Mouse (Mus musculus) MEL (cell line): ENCODE measurements around the gene Brdt. TPM values are rescaled to one million over a fixed set of nuclear protein-coding genes. Genes with fewer than 3 reads are reported as not detected.

ENCODE experiments used
- DNase-seq: peaks from one replicate; pipeline ENCODE4 v3.0.0; 2011; ENCODE audit warnings: low read depth, low spot score
- H3K27ac ChIP-seq: 2 replicates; pipeline ENCODE4 v1.5.1; 2012; ENCODE audit warnings: low read depth, mild to moderate bottlenecking, control low read depth, low read length, moderate library complexity; ENCODE audit not compliant: control insufficient read depth
- H3K27me3 ChIP-seq, 2 experiments: fragments of 150-350 bp in 1 of 2; sonication (generic) in 1 of 2; 2 replicates each; pipeline ENCODE4 v1.6.1; 2012; ENCODE audit warnings: low read length in 2 of 2, mild to moderate bottlenecking in 2 of 2, improper control_type of control experiment in 1 of 2, moderate library complexity in 1 of 2; ENCODE audit not compliant: insufficient read depth in 2 of 2, control insufficient read depth in 1 of 2
- H3K36me3 ChIP-seq, 2 experiments: 2 replicates each; pipeline ENCODE4 v1.6.1; 2012 to 2014; ENCODE audit warnings: low read length in 2 of 2, improper control_type of control experiment in 1 of 2, inconsistent platforms in 1 of 2, mild to moderate bottlenecking in 1 of 2; ENCODE audit not compliant: insufficient read depth in 2 of 2, control insufficient read depth in 1 of 2
- H3K4me1 ChIP-seq, 2 experiments: fragments of 150-350 bp in 1 of 2; sonication (generic) in 1 of 2; 2 replicates each; pipeline ENCODE4 v1.6.1; 2012; ENCODE audit warnings: low read length in 2 of 2, improper control_type of control experiment in 1 of 2, mild to moderate bottlenecking in 1 of 2; ENCODE audit not compliant: insufficient read depth in 2 of 2, control insufficient read depth in 1 of 2
- H3K4me3 ChIP-seq, 2 experiments: fragments of 150-350 bp in 1 of 2; sonication (generic) in 1 of 2; 2 replicates each; pipeline ENCODE4 v1.5.1; 2012; ENCODE audit warnings: low read depth in 2 of 2, low read length in 2 of 2, mild to moderate bottlenecking in 2 of 2, moderate library complexity in 2 of 2, control low read depth in 1 of 2, improper control_type of control experiment in 1 of 2; ENCODE audit not compliant: control insufficient read depth in 1 of 2, insufficient read depth in 1 of 2
- H3K79me2 ChIP-seq: 2 replicates; pipeline ENCODE4 v1.6.1; 2012; ENCODE audit warnings: mild to moderate bottlenecking, low read length, moderate library complexity; ENCODE audit not compliant: control insufficient read depth, poor library complexity, insufficient read depth
- H3K9ac ChIP-seq: 2 replicates; pipeline ENCODE4 v1.6.1; 2012; ENCODE audit warnings: low read depth, mild to moderate bottlenecking, control low read depth, low read length, moderate library complexity; ENCODE audit not compliant: control insufficient read depth, poor library complexity, severe bottlenecking
- H3K9me3 ChIP-seq: fragments of 150-350 bp; sonication (generic); replicated peaks from 2 replicates; pipeline ENCODE4 v1.6.1; 2012; ENCODE audit warnings: mild to moderate bottlenecking, low read length, improper control_type of control experiment, moderate library complexity; ENCODE audit not compliant: insufficient read depth
- CHD2 ChIP-seq: IDR thresholded peaks from 2 replicates; pipeline ENCODE4 v1.6.1; 2011; ENCODE audit warnings: low read length, improper control_type of control experiment
- CTCF ChIP-seq, 3 experiments: IDR thresholded peaks in 2 of 3; conservative IDR thresholded peaks in 1 of 3; 2 replicates each; pipeline ENCODE4 v1.5.1; 2011 to 2012; ENCODE audit warnings: low read length in 3 of 3, low read depth in 2 of 3, mild to moderate bottlenecking in 2 of 3, improper control_type of control experiment in 1 of 3, inconsistent platforms in 1 of 3, mixed read lengths in 1 of 3, moderate library complexity in 1 of 3; ENCODE audit not compliant: control insufficient read depth in 1 of 3, insufficient read depth in 1 of 3, poor library complexity in 1 of 3, severe bottlenecking in 1 of 3
- E2F4 ChIP-seq: IDR thresholded peaks from 2 replicates; pipeline ENCODE4 v1.6.1; 2011; ENCODE audit warnings: low read depth, low read length, improper control_type of control experiment, borderline replicate concordance
- ELF1 ChIP-seq: IDR thresholded peaks from 2 replicates; pipeline ENCODE4 v1.6.1; 2014; ENCODE audit warnings: low read depth, mild to moderate bottlenecking, inconsistent platforms, low read length, improper control_type of control experiment, moderate library complexity
- EP300 ChIP-seq, 2 experiments: IDR thresholded peaks; 2 replicates each; pipeline ENCODE4 v1.6.1; 2011; ENCODE audit warnings: improper control_type of control experiment in 2 of 2, low read length in 2 of 2, low read depth in 1 of 2, mild to moderate bottlenecking in 1 of 2
- GATA1 ChIP-seq: IDR thresholded peaks from 2 replicates; pipeline ENCODE4 v1.6.1; 2011; ENCODE audit warnings: low read depth, low read length, improper control_type of control experiment
- JUND ChIP-seq: IDR thresholded peaks from 2 replicates; pipeline ENCODE4 v1.6.1; 2011; ENCODE audit warnings: low read depth, mild to moderate bottlenecking, improper control_type of control experiment, low read length
- MAFK ChIP-seq: IDR thresholded peaks from 2 replicates; pipeline ENCODE4 v1.6.1; 2011; ENCODE audit warnings: low read depth, mild to moderate bottlenecking, low read length, improper control_type of control experiment, borderline replicate concordance
- MAZ ChIP-seq: IDR thresholded peaks from 2 replicates; pipeline ENCODE4 v1.6.1; 2012; ENCODE audit warnings: low read depth, mild to moderate bottlenecking, inconsistent platforms, low read length, improper control_type of control experiment
- MEF2A ChIP-seq: IDR thresholded peaks from 2 replicates; pipeline ENCODE4 v1.6.1; 2014; ENCODE audit warnings: low read depth, mild to moderate bottlenecking, inconsistent platforms, low read length, improper control_type of control experiment; ENCODE audit not compliant: poor library complexity, insufficient replicate concordance, severe bottlenecking; ENCODE audit errors: extremely low read depth
- MXI1 ChIP-seq: IDR thresholded peaks from 2 replicates; pipeline ENCODE4 v1.6.1; 2011; ENCODE audit warnings: mild to moderate bottlenecking, low read depth, low read length, improper control_type of control experiment
- MYC ChIP-seq: IDR thresholded peaks from 2 replicates; pipeline ENCODE4 v1.6.1; 2011; ENCODE audit warnings: low read depth, mild to moderate bottlenecking, low read length, improper control_type of control experiment, moderate library complexity
- POLR2A ChIP-seq, 2 experiments: IDR thresholded peaks; 2 replicates each; pipeline ENCODE4 v1.6.1; 2011 to 2012; ENCODE audit warnings: low read length in 2 of 2, mild to moderate bottlenecking in 2 of 2, control low read depth in 1 of 2, improper control_type of control experiment in 1 of 2, low read depth in 1 of 2, moderate library complexity in 1 of 2; ENCODE audit not compliant: control insufficient read depth in 1 of 2, insufficient read depth in 1 of 2, poor library complexity in 1 of 2
- POLR2AphosphoS5 ChIP-seq: IDR thresholded peaks from 2 replicates; pipeline ENCODE4 v1.6.1; 2012; ENCODE audit warnings: low read depth, borderline replicate concordance, mild to moderate bottlenecking, inconsistent platforms, low read length, moderate library complexity, mixed read lengths
- RAD21 ChIP-seq: IDR thresholded peaks from 2 replicates; pipeline ENCODE4 v1.6.1; 2011; ENCODE audit warnings: mild to moderate bottlenecking, low read depth, low read length, improper control_type of control experiment
- RCOR1 ChIP-seq: IDR thresholded peaks from 2 replicates; pipeline ENCODE4 v1.6.1; 2012; ENCODE audit warnings: low read depth, mild to moderate bottlenecking, inconsistent platforms, low read length, improper control_type of control experiment
- SIN3A ChIP-seq: IDR thresholded peaks from 2 replicates; pipeline ENCODE4 v1.6.1; 2012; ENCODE audit warnings: low read length, improper control_type of control experiment, inconsistent platforms
- SMC3 ChIP-seq: IDR thresholded peaks from 2 replicates; pipeline ENCODE4 v1.6.1; 2011; ENCODE audit warnings: low read depth, low read length, improper control_type of control experiment
- UBTF ChIP-seq: IDR thresholded peaks from 2 replicates; pipeline ENCODE4 v1.6.1; 2012; ENCODE audit warnings: low read depth, mild to moderate bottlenecking, inconsistent platforms, low read length, improper control_type of control experiment, moderate library complexity, borderline replicate concordance; ENCODE audit not compliant: insufficient read depth
- USF1 ChIP-seq: IDR thresholded peaks from 2 replicates; pipeline ENCODE4 v1.6.1; 2014; ENCODE audit warnings: low read depth, mild to moderate bottlenecking, inconsistent platforms, low read length, improper control_type of control experiment, moderate library complexity
- ZMIZ1 ChIP-seq: IDR thresholded peaks from 2 replicates; pipeline ENCODE4 v1.6.1; 2012; ENCODE audit warnings: low read depth, mild to moderate bottlenecking, inconsistent platforms, low read length, improper control_type of control experiment, moderate library complexity
- ZNF384 ChIP-seq: IDR thresholded peaks from 2 replicates; pipeline ENCODE4 v1.6.1; 2012; ENCODE audit warnings: low read depth, mild to moderate bottlenecking, inconsistent platforms, low read length, improper control_type of control experiment
- polyA plus RNA-seq, 2 experiments: library from polyadenylated mRNA; stranded (reverse) in 1 of 2; unstranded in 1 of 2; fragments of >175 nt in 1 of 2; fragments of >200 nt in 1 of 2; gene quantifications; 2 replicates each; pipeline versions ENCODE4 v1.2.1 to v1.2.4; 2012; ENCODE audit warnings: low replicate concordance in 2 of 2, low read depth in 1 of 2; ENCODE audit not compliant: insufficient read length in 2 of 2, insufficient read depth in 1 of 2, missing spikeins in 1 of 2
- total RNA-seq: library from RNA; depleted of rRNA; stranded (reverse); fragments of 300-350 nt; gene quantifications from 2 replicates; pipeline ENCODE4 v1.2.3, GENCODE M21; 2012

Gene Brdt
- total and polyA plus RNA-seq, 3 experiments: 10.3 to 16.7 TPM; not detected in 1

DNA sequence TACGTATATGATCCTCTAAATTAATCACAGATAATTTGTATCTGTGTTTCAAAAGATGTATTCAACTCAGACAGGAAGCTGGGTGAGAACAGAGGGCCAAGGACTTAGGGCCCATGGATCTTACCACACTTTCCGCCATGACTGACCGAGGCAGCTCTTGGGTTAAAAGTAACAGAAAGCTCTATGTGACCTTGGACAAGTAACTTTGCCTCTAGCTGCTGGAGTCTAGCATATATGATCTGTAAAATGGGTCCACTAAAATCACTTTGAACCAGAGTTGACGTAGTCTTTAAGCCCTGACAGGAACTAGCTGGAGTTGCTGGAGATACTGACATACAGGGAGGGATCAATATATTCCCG, 43.1 kb upstream of the Brdt start:
- Histone ChIP-seq H3K9ac (no peak overlapping the region), H3K9me3 (no peaks in the 10 kb centered on the region)
- no peak for DNase-seq

GRCm38 (mm10) chr5:107288427-107289233, 42.3 kb upstream of the Brdt start:
- Histone ChIP-seq H3K9me3 (no peaks in the 10 kb centered on the region), H3K36me3 (no peaks in the 10 kb centered on the region), H3K9ac (no peak overlapping the region), H3K4me1 (no peaks in the 10 kb centered on the region), H3K27ac (no peak overlapping the region), H3K79me2 (no peaks in the 10 kb centered on the region), H3K27me3 (no peaks in the 10 kb centered on the region; a peak in 1 of 4 replicates), H3K4me3 (no peak overlapping the region)
- TF ChIP-seq MEF2A (no peak), MAZ (no peak), MXI1 (no peak), EP300 (IDR thresholded peaks at IDR 0.05; ENCODE audit: low read depth in 1 of 2, low read length in 2 of 2) (no peak), ELF1 (no peak), JUND (no peak), E2F4 (no peak), MYC (no peak), SIN3A (no peak), CTCF (IDR thresholded peaks at IDR 0.05 in 2 of 3, conservative IDR thresholded peaks at IDR 0.05 in 1 of 3; ENCODE audit: control insufficient read depth in 1 of 3, insufficient read depth in 1 of 3, low read depth in 2 of 3, low read length in 3 of 3, poor library complexity in 1 of 3, severe bottlenecking in 1 of 3) (no peak)
- DNase-seq: no peak

More for the DNA sequence above, 43.1 kb upstream of the Brdt start:
- Histone ChIP-seq H3K4me3 (no peak overlapping the region), H3K4me1 (no peaks in the 10 kb centered on the region), H3K27ac (no peak overlapping the region), H3K36me3 (no peaks in the 10 kb centered on the region), H3K79me2 (no peaks in the 10 kb centered on the region)
- TF ChIP-seq POLR2AphosphoS5 (no peak), RCOR1 (no peak), MAZ (no peak), ZMIZ1 (no peak), RAD21 (no peak), UBTF (no peak), ELF1 (no peak), MEF2A (no peak), GATA1 (no peak), USF1 (no peak), MAFK (no peak), CHD2 (no peak), SMC3 (no peak), ZNF384 (no peak), POLR2A (IDR thresholded peaks at IDR 0.05; ENCODE audit: control insufficient read depth in 1 of 2, insufficient read depth in 1 of 2, low read depth in 1 of 2, low read length in 2 of 2, poor library complexity in 1 of 2) (no peak)
- TF ChIP-seq, all 39 proteins: peak for 0
- no peaks in the 10 kb centered on the region; a peak in 1 of 4 replicates for H3K27me3 ChIP-seq
